8 mouse cellular contexts compared by ENCODE assay signal in the genomic region with DNA sequence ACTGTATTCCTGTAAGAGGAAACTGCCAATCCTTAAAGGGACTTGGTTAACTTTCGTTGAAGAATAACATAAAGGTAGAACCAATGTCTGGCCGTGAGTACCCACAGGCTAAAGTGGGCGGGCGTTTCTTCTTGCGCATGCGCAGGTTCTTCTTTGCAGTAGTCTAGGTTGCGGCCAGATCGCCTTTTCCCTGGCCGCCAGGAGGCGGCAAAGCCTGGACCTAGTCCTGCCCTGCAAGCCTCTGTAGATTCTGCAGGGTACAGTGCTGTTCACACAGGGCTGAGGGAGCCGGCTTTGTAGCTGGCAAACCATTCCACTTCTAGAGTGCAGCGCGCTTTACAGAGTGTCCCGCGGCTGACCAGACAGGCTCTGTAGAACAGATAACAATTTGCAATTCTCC. TPM values are rescaled to one million over a fixed set of nuclear protein-coding genes. Genes with fewer than 3 reads are reported as not detected.
DNase-seq lines count a peak whose midpoint lies in the region; ATAC-seq lines count a peak whose summit lies in the region.

No protein-coding gene starts in this region.

- ATAC-seq in megakaryocyte, adult 5-6 weeks (ENCODE audit: poor library complexity, severe bottlenecking) = peak; percentile 79

- DNase-seq in adrenal gland, adult (ENCODE audit: inconsistent age in 2 of 2, low spot score in 1 of 2) = peak; percentile 91 to 95
- peak; percentile 86 for DNase-seq in embryo, embryonic 10 days (ENCODE audit: low spot score)
- DNase-seq in gastrocnemius, postnatal 10 days = peak; percentile 92
- DNase-seq in hindlimb bud, embryonic 11.5 days (ENCODE audit: extremely low spot score, low read depth, low spot score) = peak; percentile 77
- peak; percentile 69 to 84 for DNase-seq in left cerebral cortex, adult 8-10 months (ENCODE audit: low spot score in 2 of 2)
- peak; percentile 90 to 92 for DNase-seq in right cerebral cortex, postnatal 10 days (ENCODE audit: low spot score in 2 of 2)
- DNase-seq in urinary bladder, postnatal 10 days (ENCODE audit: low spot score) = peak; percentile 62

RNA-seq across cellular contexts. Expression of gene Map2k3, which starts 22.0 kb away (rescaled TPM):
- 100 to 1,000 TPM; 106 to 115 TPM for total RNA-seq in gastrocnemius, postnatal 10 days (2021)
- total RNA-seq in left cerebral cortex, adult 8-10 months (2022) = 10 to 100 TPM; 12.0 to 18.7 (median 16.3) TPM
- total RNA-seq in megakaryocyte, adult 5-6 weeks (2015) = 34.2 and 37.2 TPM in 2 replicates
- total RNA-seq in megakaryocyte, adult 5-6 weeks (2017) = 10.5 and 16.3 TPM in 2 replicates

RNA-seq across cellular contexts. Expression of gene Natd1, which starts 39.3 kb away (rescaled TPM):
- total RNA-seq in gastrocnemius, postnatal 10 days (2021) = 10 to 100 TPM; 12.4 to 16.8 TPM
- 10 to 100 TPM in 3 of 4 experiments, 1 to 10 TPM in 1; 9.6 to 13.4 (median 11.9) TPM for total RNA-seq in left cerebral cortex, adult 8-10 months (2022)
- 5.6 and 5.8 TPM in 2 replicates for total RNA-seq in megakaryocyte, adult 5-6 weeks (2015)
- total RNA-seq in megakaryocyte, adult 5-6 weeks (2017) = 2.7 and 3.3 TPM in 2 replicates

Comparison
In these comparisons a context has a peak if more than half of its experiments do, and no peak if none do; other contexts are left out.
1. Peak in every context shown above with its lines: DNase-seq and ATAC-seq.